Mouse (Mus musculus): Measurements from ENCODE around the gene Pigo.

The Pigo gene

GRCm38 (mm10) chr4:43025084-43025960, at the start of gene Pigo:
Gene Pigo, minus strand, starts transcription at chr4:43025819.
- peak; percentile 97 for DNase-seq (ENCODE audit: low spot score)

DNA sequence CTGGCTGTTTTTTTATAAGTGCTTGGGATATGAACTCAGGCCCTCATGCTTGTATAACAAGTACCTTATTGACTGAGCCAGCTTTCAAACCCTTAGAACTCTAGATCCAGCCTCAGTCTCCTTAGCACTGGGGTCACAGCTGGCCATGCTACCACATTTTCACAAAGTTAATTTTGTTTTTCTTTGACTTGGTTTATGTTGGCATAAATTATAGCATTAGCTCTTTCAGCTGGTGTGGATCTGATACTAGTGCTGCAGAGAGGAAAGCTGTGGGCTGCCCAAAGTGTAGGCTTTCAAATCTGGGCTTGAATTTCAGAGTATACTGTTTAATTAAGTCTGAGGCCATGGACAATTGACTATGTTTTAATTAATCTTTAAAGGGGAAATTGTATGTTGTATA, 49.3 kb upstream of the Pigo start:
- DNase-seq (ENCODE audit: low spot score) = no peak

DNA sequence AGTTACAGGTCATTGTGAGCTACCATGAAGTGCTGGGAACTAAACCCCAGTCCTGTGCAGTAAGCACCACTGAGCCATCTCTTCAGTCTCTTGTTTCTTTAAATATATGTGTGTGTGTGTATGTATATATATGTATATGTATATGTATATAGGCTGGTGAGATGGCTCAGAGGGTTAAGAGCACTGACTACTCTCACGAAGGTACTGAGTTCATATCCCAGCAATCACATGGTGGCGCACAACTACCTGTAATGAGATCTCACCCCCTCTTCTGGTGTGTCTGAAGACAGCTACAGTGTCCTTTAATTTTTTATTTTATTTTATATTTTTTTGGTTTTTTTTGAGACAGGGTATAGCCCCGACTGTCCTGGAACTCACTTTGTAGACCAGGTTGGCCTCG, 39.9 kb upstream of the Pigo start:
- DNase-seq (ENCODE audit: low spot score) = no peak

DNA sequence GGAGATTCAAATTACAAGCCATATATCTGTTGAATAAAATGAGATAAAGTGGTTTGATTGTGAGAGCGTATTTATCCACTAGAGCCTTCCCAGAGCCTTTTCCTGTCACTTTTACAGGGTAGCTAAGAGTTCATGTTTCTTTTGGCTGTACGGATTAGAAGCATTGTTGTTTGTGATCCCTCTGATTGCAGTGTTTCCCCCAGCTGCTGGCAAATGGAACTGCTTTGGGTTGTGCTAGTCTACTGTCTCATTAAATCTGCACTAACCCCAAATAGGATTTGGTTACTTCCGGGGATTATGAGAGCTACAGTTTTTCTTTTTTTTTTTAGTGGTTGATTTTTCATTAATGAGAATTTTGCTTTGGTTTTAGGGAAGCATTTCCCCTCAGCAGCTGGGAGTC, 34.7 kb upstream of the Pigo start:
- DNase-seq (ENCODE audit: low spot score) = no peak

DNA sequence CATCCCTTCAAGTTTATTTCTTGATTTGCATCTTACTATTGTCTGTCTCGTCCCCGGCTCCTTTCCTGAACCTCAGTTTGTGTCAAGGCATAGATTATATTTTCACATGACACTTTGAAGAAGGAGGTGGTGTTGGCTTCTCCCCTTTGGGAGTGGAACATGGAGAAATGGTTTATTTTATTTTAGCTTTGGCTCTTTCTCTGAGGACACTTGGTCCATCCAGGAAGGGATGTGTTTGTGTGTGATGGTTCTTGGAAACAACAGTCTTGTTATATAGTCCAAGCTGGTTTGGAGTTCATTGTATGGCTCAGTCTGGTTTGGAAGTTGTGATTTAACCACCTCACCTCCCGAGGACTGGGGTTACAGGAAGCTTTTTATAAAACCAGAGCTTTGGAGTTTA, 34.1 kb upstream of the Pigo start:
- no peak for DNase-seq (ENCODE audit: low spot score)

DNA sequence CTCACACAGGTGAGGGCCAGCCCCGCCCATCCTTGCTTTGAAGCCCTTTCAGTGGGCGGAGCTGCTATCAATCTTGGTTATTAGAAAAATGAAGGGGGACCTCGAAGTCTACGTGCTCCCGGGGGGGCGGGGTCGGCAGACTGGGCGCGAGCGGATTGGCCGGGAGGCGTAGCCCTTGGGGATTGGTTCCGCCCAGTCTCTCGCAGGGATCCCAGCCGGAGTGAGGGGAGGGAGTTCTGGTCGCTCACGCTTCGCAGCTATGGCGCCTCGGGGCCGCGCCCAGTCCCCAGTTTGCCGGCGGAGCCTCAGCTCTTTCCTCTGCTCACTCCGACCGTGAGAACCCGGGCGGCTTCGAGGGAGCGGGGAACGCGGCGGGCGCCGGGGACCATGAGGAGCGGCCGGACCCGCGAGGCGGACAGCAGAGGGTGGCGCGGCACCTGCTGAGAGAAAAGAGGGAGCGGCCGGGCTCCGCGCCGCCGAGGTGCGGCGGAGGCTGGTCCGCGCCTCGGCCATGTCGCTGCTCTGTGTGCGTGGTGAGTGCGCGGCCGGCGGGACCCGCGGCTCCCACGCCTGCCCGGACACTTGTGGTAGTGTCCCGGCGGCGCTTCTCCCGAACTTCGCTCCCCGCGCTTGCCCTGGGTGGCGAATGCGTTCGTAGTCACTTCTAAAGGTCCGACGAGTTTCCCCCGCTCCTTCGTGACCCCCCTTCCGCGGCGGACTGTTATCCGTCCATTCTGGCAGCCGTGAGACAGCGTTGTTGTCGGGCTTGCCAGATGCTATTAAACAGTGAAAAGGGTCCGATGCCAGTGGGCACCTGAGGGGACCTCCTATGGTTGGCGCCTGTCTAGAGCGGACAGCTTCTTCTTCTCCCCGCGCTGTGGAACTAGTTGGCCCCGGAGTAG, 33.4 kb upstream of the Pigo start, which contains the start of gene Unc13b:
Gene Unc13b, plus strand, starts transcription at position 201 of the 902 bp plus-strand sequence.
- DNase-seq (ENCODE audit: low spot score) = peak; percentile 95

GRCm38 (mm10) chr4:43058392-43058752, 32.8 kb upstream of the Pigo start:
- DNase-seq (ENCODE audit: low spot score) = no peak

DNA sequence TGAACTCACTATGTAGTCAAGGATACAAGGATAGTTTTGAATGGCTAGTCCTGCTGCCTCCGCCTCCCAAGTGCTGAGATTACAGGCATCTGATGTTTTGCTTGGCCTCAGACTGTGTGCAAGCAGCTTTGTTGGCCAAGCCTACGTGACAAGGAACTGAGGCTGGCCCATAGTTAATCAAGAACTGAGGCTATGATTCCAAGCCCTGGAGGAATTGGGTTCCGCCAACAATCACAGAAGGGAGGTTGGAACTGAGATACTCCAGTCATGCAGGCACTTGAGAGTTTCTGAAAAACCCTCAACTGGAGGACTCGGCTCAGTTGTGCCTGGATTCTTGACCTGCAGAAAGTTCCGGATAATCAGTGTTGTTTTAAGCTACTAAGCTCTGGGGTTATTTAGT, 32.0 kb upstream of the Pigo start:
- DNase-seq (ENCODE audit: low spot score) = no peak

DNA sequence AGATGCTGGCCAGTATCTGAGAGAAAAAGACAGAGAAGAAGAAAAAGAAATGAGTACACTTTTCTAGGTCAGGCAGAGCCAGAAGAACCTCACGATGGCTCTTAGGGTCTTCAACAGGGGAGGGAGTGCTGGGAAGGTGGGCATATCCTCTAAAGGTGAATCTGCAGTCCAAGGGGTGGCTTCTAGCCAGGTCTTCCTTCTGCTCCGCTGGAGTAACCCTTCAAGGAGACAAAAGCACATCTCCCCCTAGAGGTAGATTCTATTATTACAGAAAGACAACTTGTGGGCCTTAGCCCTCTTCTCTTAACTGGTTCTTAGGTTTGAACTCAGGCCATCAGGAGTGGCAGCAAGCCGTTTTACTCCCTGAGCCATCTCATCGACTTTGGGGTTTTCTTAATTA, 27.0 kb upstream of the Pigo start:
- DNase-seq (ENCODE audit: low spot score) = no peak

DNA sequence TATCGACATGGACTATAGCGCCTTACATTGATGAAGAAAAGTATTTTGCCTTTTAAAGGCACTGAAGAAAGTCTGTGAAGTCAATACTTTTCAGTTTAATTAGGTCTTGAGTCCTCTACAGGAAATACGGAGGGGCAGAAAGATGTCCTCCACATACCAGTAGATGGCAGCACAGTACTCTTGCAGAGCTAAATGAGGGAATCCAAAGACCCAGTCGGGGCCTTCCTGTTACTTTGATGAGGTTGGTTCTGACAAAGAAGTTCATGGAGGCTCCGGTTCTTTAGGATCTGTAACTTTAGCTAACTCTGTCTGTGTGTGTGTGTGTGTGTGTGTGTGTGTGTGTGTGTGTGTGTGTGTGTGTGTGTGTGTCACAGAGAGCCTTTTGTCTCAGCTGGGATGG, 21.6 kb upstream of the Pigo start:
- DNase-seq (ENCODE audit: low spot score) = no peak

GRCm38 (mm10) chr4:43046607-43047006, 21.0 kb upstream of the Pigo start:
- no peak for DNase-seq (ENCODE audit: low spot score)

DNA sequence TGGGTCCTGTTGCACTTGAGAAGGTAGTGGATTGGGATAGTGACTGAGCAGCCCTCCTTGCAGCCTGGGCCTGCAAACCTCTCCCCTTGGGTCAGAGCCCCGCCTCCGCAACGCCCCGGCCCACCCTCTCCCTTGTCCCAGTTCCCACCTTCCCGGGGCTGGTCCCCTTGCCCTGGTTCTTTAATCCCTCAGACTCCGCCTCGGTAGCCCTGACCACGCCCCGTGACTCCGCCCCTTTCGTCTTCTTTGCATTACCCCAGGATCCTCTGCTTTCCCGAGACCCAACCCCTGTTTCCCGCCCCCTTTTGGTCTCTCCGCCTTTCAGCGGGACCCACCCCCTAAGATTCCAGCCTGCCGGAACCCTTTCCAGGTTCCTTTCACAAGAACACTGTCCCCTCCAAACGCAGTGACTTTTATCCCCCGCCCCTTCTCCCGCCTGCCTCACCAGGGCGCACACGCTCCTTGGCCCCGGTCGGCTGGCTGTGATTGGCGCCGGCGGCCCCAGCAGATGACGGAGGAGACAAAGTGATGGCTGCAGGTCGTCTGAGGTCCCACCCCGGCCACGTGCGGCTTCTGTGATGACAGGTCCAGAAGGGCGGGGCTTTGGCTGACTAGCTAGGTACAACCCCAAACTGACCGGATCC, 20.2 kb upstream of the Pigo start, which contains the start of gene Fam214b:
Gene Fam214b, minus strand, starts transcription at position 562 of the 644 bp plus-strand sequence.
- peak; percentile 100 for DNase-seq (ENCODE audit: low spot score)

DNA sequence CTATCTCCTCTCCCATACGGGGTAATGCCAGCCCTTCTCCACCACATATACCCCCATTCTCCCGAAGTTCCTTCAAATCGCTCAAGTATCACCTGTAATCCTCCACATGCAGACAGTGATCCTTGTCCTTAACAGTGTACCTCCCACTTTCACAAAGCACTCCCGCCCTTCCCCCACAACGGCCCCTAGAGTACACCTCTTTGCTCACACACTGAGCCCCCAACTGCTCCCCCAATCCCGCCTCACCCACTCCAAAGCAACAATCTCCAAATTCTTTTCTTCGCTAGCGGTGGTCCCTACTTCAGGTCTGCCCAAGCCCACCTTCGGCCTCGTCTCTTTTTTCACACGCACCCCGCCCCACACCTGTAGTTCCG, 19.7 kb upstream of the Pigo start:
- DNase-seq (ENCODE audit: low spot score) = peak; percentile 76

- no peak for DNase-seq (ENCODE audit: low spot score)
Measured at GRCm38 (mm10) chr4:43044673-43045072, 19.1 kb upstream of the Pigo start.

DNA sequence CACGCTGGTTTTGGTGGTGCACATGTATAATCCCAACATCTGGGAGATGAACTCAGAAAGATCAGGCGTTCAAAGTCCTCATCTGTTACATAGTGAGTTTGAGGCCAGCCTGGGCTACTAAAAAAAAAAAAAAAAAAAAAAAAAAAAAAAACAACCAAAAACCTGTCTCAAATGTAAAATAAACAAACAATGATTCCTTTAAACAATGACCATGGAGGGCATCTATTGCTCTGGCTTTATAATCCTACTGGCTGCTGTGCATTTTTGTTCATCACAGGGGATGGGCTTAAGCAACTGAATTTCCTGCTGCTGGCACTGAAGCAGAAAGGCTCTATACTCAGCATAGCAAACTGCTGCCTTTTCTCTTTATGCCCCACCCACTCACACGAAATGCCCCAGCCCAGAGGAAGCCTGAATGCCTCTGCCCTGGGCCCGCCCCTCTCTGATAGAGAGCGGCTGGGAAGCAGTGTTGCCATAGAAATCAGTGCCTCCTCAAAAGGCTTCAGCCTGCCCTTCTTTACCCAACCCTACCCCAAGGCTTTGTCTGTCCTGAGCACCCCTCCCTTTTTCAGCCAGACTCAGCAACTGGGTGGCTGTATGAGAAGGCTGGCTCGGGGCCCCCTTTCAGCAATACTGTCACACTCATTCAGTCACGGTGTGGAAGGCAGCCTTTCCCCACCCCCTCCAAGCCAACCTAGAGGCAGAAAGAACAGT, 18.2 kb upstream of the Pigo start:
- no peak for DNase-seq (ENCODE audit: low spot score)

- DNase-seq (ENCODE audit: low spot score) = no peak
Measured at GRCm38 (mm10) chr4:43040881-43041547, 15.4 kb upstream of the Pigo start.

- peak; percentile 98 for DNase-seq (ENCODE audit: low spot score)
Measured at GRCm38 (mm10) chr4:43040114-43040572, 14.5 kb upstream of the Pigo start.

DNA sequence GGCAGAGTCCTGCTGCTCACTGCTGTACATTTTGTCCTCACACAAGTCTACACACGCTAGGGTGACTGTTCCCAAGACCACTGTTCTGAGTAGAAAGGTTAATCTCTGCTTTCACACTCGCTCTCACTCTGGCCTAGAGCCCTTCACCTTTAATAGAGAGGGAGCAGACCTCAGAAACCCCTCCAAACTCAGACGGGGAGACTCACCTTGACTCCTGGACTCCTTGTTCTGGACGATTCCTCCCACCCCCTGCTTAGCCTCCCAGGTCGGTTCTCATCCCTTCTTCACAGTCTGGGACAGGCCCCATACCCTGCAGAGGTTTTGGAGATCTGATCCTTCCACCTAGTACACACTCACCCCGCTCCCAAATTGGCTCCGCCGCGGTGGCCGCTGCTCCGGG, 14.0 kb upstream of the Pigo start:
- no peak for DNase-seq (ENCODE audit: low spot score)

GRCm38 (mm10) chr4:43038567-43039495, 13.2 kb upstream of the Pigo start:
- no peak for DNase-seq (ENCODE audit: low spot score)

Measured in testis, postnatal 10 days (tissue).